Mouse (Mus musculus) mesoderm, embryonic 11.5 days (tissue): ENCODE results near the gene Spag7.

Source experiments
- DNase-seq: peaks from one replicate; pipeline ENCODE4 v3.0.0-alpha.2; 2012; ENCODE audit warnings: low read depth, low spot score

The Spag7 gene

DNA sequence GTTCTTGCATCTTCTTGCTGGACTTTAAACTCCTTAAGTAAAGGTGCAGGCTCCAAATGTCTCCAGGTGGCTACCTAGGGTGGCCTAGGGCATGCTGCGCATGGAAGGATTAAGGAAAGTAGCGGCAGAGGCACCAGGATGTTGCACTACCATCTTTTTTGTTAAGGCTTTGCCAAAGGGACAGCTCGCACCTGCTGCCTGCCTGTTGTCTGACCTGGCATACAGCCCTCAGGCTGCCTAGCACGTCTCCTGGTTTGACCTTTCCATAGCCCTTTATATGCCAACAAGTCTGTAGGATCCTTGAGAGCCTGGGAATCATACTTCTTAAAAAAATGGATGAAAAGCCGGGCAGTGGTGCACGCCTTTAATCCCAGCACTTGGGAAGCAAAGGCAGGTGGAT lies 26.2 kb downstream of the Spag7 start:
- DNase-seq = no peak

DNA sequence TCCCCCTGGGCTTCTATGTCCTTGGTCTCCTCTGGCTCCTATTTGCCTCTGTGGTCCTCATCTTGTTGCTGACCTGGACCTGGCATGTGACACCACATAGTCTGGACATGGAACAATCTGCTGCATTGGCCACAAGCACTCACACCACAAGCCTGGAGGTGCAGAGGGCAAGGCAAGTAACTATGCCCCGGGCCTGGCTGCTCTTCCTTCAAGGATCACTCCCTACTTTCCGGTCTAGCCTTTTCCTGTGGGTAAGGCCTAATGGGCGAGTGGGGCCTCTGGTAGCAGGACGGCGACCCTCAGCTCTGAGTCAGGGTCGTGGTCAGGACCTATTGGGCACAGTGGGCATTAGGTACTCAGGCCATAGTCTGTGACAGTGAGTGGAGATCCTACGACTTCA lies 28.0 kb downstream of the Spag7 start:
- no peak for DNase-seq

DNA sequence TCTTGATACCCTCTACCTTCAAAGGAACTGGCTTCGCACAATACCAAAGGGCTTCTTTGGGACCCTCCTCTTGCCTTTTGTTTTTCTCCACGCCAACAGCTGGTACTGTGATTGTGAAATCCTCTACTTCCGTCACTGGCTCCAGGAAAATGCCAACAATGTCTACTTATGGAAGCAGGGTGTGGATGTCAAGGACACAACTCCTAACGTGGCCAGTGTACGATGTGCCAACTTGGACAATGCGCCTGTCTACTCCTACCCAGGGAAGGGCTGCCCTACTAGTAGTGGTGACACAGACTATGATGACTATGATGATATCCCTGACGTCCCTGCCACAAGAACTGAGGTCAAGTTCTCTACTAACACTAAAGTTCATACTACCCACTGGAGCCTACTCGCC lies 29.2 kb downstream of the Spag7 start:
- DNase-seq = no peak

DNA sequence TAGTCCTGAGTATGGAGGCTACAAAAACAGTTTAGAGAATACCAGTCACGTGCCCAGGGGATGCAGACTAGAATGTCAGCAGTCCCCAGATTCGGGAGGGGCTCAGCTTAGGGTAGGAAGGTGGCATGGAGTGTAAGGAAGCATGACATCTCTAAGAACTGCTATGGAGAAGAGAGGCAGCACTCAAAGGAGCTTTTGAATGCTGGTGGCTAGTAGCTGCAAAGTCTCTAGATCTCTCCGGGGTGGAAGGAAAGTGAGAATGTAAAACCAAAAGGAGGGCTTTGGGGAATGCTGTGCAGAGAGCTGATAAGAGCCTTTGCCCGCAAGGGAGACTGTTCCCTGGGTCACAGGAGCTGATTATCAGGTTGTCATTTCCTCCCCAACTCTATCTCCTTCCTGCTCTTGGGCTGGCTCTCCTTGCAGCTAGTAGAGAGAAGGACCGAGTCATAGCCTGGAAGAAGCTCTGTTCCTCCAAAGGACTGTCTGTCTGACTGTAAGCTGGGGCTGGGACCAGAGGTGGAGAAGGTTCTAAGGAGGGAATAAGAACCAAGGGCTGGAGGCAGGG lies 30.4 kb downstream of the Spag7 start, which contains the start of gene Gp1ba:
Gene Gp1ba (plus strand): TSS at position 409 of the 565 bp plus-strand sequence.
- DNase-seq = no peak

DNA sequence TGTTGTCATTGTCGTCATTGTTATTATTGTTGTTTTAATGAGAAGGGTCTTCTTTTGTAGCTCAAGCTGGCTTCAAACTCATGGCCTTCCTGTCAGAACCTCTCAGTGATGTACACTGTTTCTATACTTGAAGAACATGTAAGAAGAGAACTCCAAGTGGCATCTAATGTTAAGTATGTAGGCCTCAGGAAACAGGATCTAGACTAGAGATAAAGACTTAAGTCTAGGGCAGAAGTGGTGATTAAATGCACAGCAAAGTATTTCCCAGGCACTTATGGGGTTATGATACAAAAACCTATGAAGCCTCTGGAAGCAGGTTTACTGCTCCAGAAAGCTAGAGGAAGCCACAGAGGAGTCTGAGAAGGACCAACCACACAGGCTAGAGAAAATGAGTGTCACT lies 30.9 kb downstream of the Spag7 start:
- DNase-seq = no peak

DNA sequence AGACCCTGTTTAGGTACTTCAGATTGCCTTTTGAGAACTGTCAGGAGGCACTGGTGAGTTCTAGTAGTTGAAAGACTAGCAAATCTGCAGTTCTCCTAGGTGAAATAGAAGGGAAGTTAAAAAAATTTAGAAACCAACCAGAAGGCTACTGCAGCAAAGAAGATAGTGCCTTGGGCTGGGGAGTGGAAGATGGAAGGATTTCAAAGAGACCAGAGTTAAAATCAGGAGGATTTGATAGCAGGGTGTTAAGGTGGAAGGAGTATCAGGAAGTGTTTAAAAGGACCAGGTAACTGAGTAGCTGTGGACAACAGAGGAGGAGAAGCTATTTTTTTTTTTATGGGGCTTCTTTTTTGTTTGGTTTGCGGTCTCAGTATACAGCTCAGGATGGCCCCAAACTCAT lies 31.5 kb downstream of the Spag7 start:
- no peak for DNase-seq

DNA sequence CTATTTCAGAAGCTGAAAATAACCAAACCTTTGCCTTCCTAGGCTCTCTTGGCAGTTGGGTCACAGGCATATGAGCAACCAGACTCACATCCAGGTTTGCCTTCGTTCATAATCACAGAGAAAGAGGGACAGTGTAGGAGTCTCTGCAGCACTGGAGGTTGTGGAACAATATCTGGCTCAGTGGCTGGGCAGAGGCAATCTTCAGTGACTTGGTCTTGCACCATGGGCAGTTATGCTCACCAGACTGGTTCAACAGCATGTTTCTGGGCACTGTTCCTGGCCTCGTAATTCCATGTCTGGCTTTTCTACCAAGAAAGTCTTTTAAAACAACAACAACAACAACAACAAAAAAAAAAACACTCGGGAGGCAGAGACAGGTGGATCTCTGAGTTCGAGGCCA lies 33.6 kb downstream of the Spag7 start:
- DNase-seq = no peak

DNA sequence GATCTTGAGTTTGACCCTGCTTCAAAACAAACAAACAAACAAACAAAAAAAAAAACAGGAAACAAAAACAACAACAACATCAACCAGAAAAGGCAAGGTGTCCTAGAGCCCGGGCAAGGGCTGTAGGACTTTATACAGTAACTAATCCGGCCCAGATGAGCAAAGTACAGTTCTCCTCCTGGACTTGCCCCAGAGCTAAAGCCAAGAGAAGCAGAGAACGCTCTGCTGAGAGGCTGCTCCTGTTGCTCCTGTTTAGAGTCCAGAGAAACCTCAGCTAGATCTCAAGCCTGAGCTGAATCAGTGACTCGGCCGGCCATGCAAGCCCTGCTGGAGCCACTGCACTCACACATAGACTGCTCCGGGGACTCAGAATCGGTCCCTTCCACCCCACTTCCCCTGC lies 39.1 kb downstream of the Spag7 start:
- DNase-seq = no peak

DNA sequence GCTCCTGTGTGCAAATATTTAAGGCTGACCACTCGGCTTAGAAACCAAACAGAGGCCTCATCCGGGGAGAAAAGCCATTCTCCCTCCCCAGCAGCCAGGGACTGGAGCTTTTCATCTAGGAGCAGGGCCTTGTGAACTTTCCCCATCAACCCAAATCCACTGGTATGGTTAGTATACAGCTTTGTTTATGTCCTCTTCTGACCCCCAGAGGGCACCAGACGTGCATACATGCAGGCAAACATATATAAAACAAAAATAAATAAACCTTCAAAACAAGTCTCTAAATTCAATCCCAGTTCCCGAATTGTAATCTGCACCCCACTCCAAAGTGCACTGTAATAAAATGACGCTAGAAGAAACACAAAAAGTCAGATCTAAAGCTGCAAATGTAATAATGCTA lies 39.7 kb downstream of the Spag7 start:
- DNase-seq = no peak

DNA sequence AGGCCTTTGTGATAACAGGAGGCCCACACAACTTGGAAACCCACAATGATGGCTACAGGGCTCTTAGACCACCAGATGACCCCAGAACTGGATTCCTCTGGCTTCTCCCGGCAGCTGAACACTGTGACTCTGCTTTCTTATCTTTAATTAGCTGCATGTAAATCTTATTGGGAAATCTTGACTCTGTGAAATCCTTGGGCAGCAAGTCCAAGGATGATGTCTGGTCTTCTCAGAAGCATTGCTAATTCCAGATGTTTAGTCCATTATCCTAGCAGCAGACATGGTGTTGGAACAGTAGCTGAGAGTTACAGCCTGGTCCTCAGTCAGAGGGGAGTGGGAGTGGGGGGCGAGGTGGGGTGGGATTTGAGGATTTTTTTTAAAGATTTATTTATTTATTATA lies 40.8 kb downstream of the Spag7 start:
- no peak for DNase-seq

DNA sequence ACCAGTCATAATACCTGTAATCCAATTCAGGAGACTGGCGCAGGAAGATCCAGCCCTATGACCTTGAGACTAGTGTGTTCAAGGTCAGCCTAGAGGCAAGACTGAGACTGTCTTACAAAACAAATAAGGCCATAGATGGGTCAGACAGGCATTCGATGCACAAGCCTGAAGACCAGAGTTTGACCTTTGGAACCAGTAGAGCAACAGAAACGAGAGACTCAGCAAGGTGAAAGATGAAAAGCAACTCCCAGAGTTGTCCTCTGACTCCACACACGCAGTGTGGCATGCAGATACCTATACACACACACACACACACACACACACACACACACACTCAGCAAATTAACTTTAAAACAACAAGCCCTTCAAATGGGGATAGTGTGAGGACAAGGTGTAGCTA lies 42.3 kb downstream of the Spag7 start:
- DNase-seq = no peak

DNA sequence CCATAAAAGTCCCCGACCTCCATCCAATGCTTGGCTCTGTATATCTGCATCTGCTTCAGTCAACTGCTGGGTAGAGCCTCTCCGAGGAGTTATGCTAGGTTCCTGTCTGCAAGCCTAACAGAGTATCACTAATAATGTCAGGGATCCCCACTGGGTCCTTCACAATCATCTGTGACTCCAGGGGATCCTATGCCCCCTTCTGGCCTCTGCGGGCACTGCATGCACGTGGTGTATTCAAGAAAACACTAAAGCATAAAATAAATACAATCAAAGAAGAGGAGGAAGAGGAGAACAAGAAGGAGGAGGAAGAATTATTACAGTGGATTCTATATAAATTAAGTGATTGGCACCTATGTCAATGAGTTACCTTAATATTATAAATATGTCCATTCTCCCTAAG lies 43.7 kb downstream of the Spag7 start:
- DNase-seq = peak; percentile 71

DNA sequence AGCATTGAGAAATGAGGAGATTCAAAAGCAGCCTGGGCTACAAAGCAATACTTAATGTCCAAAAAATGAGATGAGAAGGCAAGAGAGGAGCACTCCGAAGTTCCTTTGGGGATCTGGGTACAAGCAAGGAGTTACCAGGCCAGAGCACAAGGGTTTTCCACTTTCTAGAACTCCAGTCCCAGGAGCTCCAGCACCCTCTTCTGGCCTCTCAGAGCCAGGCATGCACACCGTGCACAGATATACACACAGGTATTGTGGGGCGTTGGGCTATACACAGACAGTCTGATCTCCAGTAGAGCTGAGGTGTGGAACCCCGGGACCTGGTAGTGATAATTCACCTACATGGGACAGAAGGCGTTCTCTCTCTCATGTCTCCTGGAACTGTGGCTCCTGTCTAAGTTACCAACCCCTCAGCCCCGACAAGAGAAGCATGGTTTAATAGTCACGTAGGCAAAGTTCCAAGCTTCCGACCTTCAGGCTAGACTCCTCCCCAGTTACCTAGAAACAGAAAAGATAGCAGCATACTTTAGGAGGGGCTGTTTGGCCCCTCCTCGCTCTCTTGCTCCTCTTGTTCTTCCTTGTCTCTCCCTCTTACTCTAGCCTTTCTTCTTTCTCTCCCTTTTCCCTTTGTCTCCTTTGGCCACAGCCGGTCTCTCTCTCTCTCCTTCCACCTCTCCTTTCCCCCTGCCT lies 46.0 kb downstream of the Spag7 start:
- no peak for DNase-seq

DNA sequence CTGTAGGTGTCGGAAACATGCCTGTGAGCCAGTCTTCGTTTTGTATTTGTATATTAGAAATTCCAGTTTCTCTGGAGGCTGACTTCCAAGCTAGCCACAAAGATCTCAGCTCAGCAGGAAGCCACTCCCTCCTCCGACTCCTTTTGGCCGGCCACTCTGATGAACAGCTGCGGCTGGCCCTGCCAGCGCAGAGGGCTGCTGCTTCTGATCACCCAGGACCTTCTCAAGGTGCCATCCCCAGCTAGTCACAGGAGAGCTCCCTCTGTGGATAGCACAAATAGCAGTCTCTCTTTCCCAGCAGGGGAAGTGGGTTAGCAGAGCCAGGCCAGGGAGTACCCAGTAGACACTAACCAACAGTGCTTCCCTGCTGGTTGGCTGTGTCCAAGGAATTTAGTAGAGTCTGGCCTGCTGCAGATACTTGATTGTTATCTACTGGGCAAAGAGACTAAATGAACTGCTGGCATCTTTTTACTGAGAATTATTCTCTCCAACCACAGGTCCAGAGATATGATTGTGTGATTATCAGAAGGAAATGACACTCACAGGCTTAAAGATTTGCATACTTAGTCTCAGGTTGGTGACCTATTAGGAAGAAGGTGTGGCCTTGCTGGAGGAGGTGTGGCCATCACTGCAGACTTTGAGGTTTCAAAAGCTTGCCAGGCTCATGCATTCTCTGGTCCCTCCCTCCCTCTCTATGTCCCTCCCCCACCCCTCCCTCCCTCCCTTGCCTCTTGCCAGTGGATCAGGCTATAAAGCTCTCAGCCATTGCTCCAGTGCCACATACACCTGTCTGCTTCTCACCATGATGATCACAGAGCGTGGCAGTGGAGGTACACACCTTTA lies 47.0 kb downstream of the Spag7 start:
- DNase-seq = no peak

DNA sequence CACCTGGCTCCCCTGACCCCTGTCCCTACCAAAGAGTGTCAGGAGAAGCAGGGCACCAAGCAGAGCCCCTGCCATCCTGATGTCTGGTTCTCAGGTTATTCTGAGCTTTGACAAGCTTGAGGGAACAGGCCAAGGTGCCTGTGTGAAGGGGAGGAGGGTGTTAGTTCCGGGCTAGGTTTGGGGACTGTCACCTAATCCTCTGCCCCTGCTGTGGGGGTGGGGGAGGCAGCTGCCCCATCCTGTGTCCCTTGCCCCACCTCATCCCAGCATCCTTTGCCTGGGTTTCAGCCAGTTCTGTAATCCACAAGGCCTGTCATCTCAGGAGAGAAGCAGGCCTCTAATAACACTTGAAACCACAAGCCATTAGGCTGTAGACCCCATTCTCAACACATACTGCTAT lies 50.1 kb downstream of the Spag7 start, which contains the start of gene Chrne:
Gene Chrne (minus strand): TSS at position 116 of the 400 bp plus-strand sequence.
- DNase-seq = no peak

DNA sequence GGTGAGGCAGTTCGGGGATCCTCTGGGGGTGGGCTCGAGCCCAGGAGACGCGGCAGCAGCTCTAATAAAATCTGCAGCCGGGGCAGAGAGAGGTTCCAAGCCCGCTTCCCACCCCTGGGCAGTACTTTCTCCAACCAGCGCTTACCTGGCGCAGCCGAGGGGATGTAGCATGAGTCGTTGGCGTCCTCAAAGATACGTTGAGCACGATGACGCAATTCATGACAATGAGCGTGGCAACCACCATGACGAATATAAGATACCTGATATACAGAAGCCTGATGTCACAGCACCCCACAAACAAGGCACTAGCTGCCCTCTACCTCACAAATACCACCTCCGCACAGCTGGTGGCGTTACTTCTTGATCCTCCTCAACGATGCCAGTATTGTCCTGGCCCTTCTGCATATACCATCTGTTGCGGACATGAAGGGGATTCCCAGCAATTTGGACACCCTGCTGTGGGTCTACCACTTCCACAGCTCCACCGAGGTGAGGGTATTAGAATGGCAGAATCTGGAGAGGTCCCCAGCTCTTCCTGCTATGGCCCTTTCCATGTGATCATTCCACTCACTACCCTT lies 53.6 kb downstream of the Spag7 start, which contains the start of gene 4930544D05Rik:
Gene 4930544D05Rik (plus strand): TSS at position 333 of the 578 bp plus-strand sequence.
- DNase-seq = no peak

DNA sequence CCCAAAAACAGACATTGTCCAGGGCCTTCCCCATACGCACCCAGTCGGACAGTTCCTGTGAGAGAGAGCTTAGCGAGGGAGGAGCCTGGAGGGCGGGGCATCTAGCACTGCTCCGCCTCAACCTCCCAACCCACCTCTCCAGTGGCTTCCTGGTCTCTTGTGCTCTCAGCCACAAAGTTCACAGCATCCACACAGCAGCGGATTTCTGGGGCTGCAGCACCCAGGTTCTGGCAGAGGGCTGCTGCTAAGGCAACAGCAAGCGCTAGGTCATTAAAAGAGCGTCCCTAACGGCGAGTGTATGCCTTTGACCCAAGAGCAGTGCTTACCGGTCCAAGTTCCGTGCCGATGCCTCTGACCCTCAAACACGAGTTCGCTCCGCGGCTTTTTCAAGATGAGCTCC lies 54.1 kb downstream of the Spag7 start:
- DNase-seq = peak; percentile 58
